Mouse (Mus musculus): ENCODE measurements around the gene Hgd.

GRCm38 (mm10) chr16:37584218-37585035 is 4.5 kb downstream of the Hgd start:
- TF ChIP-seq POLR2A (IDR thresholded peaks at IDR 0.05; ENCODE audit: borderline replicate concordance, extremely low read depth, low read depth, low read length) (no peak), CTCF (IDR thresholded peaks at IDR 0.05; ENCODE audit: insufficient read depth, low read length) (no peak)
